Mouse (Mus musculus) kidney, postnatal 14 days (tissue): ENCODE measurements around the gene Fnip2.

Experiments used
- DNase-seq: peaks from one replicate; pipeline ENCODE4 v3.0.0; 2022; ENCODE audit warnings: mixed read lengths

Fnip2 gene

DNA sequence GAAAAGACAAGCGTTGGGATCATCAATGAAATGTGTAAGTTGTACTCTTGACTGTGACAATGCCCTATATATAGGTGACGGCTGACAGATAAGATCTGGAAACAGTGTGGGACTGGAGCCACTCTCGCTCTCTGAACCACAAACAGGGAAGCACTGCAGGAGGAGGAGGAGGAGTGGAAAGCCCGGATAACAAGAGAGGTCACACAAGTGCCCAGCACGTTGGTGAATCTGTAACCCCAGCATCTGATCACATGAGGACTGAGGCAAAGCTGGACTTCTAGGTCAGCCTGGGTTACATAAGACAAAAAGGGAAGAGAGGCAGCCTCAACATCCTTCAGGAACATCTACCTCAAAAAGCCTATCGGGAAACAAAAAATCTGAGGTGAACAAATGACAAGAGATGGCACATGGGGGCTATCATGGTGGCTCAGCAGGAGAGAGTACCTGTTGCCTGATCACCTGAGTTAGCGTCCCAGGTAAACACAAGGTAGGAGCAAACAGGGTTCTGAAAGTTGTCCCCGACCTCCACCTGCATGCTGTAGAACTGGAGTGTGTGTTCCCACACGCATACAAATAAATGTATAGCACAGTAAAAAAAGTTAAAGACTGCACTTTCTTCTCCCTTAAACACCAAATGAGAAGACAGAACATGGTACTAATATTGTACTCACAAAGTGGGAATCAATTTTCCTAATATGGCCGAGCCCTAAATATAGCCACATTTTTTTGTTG lies 2.6 kb downstream of the Fnip2 start:
- DNase-seq, result peak; percentile 74

DNA sequence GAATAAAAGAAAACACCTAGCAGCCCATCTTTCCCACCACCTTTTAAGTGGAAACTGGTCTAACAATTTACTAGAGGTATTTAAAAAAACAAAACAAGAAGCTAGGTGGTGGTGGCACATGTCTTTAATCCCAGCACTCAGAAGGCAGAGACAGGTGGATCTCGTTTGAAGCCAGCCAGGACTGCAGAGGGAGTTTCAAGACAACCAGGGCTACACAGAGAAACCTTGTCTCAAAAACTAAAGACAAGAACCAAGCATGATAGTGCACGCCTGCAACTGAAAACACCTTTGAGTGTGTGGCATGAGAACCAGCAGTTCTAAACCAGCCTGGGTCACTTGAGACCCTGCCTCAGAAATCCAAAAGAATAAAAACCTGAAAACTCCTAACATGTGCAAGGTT lies 4.1 kb downstream of the Fnip2 start:
- DNase-seq, result no peak

- no peak for DNase-seq
Measured at GRCm38 (mm10) chr3:79561784-79562715, 5.5 kb downstream of the Fnip2 start.

GRCm38 (mm10) chr3:79560555-79560954 lies 7.0 kb downstream of the Fnip2 start:
- peak; percentile 41 for DNase-seq

DNA sequence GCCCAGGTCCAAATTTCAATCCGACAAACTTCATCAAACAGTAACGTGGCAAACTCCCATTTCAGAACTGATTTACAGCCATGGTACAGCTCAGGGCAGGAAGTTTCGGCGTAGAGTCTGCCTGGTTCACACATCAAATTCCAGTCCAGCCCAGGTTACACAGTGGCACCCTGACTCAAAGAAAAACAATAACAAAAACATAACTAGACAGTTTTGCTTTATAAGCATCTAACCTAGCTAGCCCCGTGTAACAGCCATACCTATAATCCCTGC lies 7.9 kb downstream of the Fnip2 start:
- DNase-seq, result peak; percentile 74

DNA sequence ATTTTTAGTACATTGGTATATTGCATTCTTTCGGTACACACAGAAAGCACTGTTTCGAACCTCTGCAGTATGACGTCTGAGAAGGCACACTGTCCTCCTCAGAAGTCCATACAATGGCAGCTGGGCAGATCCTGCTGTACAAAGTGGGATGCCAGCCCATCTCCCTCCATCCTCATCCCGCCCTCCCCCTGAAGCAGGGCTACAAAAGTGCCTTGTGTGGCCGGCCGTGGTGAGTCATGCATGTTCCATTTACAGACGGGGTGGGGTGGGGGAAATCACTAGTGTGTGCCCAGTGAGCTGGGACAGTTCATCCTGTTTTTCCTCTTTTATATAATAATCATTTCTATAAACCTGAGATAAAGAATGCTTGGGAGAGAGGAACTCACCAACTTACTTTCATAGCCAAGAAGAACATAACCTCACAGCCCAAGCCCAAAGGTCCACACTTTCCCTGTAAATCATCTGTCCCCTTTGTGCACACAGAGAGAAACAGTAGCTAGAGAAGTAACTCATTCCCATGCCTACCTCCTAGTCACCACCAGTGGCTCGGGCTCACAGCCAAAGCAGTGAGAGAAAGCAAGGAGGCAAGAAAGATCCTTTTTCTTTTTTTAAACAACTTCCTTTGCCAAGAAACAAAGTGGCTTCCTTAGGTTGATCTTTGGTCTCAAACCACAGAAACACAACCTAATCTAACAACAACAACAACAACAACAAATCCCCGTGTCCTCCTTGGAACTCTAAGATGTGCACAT lies 8.4 kb downstream of the Fnip2 start:
- peak; percentile 84 for DNase-seq

- no peak for DNase-seq
Measured at GRCm38 (mm10) chr3:79555061-79555460, 12.5 kb downstream of the Fnip2 start.

DNA sequence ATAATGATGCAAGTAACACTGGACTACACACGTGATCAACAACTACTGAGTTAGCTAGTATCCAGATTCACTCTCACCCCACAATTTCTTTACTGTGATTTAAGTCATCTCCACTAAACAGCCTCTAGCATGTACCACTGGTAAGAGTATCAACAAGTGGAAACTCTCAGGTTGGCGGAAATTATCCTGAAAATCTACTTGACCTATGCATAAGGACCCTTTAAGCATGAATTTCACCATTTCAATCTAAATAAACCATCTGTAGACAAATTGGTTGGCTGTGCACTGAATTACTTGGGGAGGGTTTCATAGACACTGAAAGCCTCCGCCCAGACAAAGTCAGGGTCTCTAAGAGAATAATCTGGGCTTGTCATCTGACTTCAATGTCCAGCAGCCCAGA lies 13.8 kb downstream of the Fnip2 start:
- no peak for DNase-seq

DNA sequence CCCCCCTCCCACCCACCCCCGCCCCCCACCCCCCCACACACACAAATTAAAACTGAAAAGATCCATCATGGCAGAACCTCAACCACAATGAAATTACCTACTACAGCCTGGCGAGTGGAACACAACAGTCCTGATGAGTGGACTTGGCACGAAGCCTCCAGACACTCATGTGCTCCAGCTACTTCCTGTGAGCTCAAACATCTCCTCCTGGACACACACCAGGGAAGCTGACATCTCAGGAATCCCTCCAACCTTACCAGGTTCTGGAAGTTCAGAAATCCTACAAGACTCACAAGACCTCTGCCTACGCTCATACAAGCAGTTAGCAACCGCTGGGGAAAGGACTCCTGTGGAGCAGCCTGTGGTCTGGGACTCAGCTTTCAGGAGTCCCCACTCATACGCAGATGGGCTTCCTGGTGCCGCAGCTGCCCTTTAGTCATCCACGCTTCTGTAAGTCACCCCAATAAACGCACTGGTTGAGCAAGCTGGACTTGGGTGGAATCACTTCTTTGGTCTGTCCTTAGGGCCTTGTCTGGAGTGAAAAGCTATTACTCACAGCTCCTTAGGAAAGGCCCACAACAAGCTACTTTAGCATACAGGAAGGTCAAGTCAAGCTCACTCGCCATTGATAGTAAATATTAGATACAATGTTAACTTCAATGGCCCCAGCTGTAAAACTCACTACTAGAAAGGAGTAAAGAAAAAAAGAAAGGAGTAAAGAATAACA lies 15.6 kb downstream of the Fnip2 start:
- DNase-seq, result no peak

DNA sequence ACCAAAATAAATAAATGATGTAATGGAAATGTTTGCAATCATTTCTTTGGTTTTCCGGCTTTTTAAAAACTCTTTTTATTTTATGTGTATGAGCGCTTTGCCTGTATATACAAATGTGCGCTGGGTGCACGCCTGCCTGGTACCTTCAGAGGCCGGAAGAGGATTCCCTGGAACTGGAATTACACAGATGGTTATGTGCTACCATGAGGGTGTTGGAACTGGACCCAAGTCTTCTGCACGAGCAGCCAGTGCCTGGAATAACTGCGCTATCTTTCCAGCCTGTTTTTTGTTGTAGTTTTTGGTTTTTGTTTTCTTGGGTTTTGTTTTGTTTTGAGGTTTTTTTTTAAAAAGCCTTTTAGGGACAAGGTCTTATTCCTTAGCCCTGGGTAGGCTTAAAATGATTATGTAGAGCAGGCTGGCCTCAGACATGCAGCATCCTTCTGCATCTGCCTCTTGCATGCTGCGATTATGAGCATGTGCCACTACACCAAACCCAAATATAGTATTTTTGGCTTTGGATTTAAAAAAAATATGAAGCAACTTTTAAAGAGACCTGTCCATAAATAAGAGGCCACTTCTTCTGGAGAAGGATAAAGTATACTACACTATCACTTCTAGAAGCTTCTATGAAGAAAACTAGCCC lies 17.7 kb downstream of the Fnip2 start:
- DNase-seq, result no peak

- DNase-seq, result no peak
Measured at GRCm38 (mm10) chr3:79548681-79549437, 18.7 kb downstream of the Fnip2 start.

DNA sequence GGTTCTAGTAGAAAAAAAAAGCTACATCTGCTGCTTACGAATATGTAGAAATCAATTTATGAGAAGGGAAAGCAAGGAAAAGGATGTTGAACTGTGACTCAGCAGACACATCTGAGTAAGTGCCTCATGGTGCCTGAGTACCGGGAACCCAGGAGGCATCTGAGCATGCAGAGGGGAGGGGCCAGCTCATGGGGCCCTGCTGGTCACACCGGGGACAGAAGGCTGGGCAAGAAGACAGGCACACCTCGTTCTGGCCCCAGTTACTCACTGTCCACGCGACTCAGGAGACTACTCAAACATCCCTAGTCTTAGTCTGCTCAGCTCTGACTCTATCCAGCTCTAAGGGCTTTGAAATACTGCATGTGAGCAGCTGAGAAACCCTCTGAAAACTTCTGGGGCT lies 25.0 kb downstream of the Fnip2 start:
- DNase-seq, result peak; percentile 41

DNA sequence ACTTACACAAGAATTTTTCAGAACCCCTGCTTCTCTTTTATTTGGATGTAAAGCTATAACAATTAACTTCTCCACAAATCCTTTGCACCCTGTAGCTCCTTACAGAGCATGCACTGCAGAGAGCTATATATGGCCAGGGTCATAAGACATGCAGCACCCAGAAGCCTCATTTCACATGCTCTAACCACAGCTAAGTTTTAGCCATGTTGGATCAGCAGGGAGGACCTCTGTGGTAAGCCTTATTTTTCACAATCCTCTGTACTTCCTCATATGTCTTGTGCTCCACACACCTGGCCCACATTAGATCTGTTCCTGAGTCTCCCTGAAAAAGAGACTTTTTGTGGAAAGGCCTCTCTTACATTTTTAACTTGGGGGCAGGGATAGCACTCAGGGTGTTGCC lies 27.9 kb downstream of the Fnip2 start:
- no peak for DNase-seq

- peak; percentile 49 for DNase-seq
Measured at GRCm38 (mm10) chr3:79539124-79539523, 28.5 kb downstream of the Fnip2 start.

DNA sequence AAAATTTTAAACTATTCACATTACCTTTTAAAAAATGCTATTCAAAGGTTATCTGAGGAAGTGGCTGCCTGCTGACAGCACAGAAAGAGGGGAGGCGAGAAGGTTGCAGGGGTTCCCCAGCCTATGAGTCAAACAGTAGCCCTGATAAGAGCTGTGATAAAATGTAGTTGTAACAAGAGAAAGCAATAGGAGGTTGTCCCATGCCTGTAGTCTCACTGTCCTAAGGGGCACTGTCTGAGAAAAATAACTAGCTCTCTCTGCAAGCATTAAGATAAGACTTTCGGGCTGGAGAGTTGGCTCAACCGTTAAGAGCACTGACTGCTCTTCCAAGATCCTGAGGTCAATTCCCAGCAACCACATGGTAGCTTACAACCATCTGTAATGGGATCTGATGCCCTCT lies 29.3 kb downstream of the Fnip2 start:
- DNase-seq, result no peak

DNA sequence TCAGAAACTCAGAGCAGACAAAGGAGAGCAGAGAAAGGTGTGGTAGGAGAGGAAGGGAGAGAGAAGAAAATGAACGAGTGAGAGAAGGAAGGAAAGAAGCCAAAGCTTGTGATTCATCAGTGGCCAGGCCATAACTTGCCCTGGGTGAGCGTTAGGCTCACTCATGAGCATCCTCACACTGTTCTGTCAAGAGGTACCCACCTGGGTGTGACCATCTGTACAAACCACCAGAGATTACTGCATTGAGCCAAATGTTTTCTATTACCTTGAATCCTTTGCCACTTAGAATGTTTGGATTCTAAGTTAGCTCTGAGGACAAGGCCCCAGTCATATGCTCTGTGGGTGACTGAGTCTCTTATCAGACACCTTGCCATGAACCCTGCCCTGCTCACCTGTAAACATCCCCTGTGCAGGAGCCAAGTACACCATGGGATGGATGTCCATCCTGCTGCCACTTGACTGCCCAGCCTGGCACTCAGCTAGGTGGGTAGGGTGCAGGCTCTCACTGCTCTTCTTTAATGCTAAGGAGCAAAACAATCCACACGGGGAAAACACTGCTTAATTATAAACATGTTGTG lies 29.9 kb downstream of the Fnip2 start:
- no peak for DNase-seq

- no peak for DNase-seq
Measured at GRCm38 (mm10) chr3:79537023-79537422, 30.6 kb downstream of the Fnip2 start.

GRCm38 (mm10) chr3:79531581-79532271 lies 35.9 kb downstream of the Fnip2 start:
- peak; percentile 72 for DNase-seq

- DNase-seq, result no peak
Measured at GRCm38 (mm10) chr3:79529499-79530096, 38.0 kb downstream of the Fnip2 start.

GRCm38 (mm10) chr3:79528451-79528850 lies 39.1 kb downstream of the Fnip2 start:
- DNase-seq, result no peak
